Mouse (Mus musculus): ENCODE measurements around the gene Spice1.

DNA sequence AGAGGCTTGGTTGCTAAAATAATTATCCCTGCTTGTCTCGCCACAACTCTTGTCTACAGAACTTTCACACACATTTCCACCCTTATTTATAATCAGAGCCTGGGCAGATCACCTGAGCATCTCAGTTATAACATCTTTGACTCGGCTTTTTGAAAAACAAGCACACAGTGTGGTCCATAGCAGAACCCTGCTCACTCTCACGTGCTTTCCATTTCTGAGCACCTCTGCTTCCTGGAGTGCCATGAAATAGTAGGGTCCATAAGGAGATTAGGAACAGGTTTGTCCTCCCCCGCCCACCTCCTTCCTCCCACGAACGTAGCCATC is 15.3 kb upstream of the Spice1 start:
- TF ChIP-seq CTCF (IDR thresholded peaks at IDR 0.05; ENCODE audit: control insufficient read depth, insufficient read depth, insufficient replicate concordance, low read depth, low read length) (no peak), POLR2A (IDR thresholded peaks at IDR 0.05; ENCODE audit: control insufficient read depth, low read depth, low read length) (no peak)

Measured in testis, adult 2 months (tissue).